Mouse (Mus musculus): ENCODE measurements around the gene Atg7.

The Atg7 gene

GRCm38 (mm10) chr6:114855644-114856043 lies 212.7 kb downstream of the Atg7 start:
- in situ Hi-C loops (cut with MboI): no loop called here

- in situ Hi-C loops (cut with MboI): no loop called here
Observed at GRCm38 (mm10) chr6:114856501-114856900, 213.6 kb downstream of the Atg7 start.

GRCm38 (mm10) chr6:114857996-114858721 lies 215.3 kb downstream of the Atg7 start:
- in situ Hi-C loops (cut with MboI): no loop called here

- in situ Hi-C loops (cut with MboI): no loop called here
Observed at GRCm38 (mm10) chr6:114858722-114859053, 215.8 kb downstream of the Atg7 start.

GRCm38 (mm10) chr6:114860677-114861568 lies 218.0 kb downstream of the Atg7 start:
- in situ Hi-C loops (cut with MboI): no loop called here

GRCm38 (mm10) chr6:114861591-114861990 lies 218.7 kb downstream of the Atg7 start:
- in situ Hi-C loops (cut with MboI): no loop called here

- in situ Hi-C loops (cut with MboI): no loop called here
Observed at GRCm38 (mm10) chr6:114862046-114862445, 219.1 kb downstream of the Atg7 start.

- in situ Hi-C loops (cut with MboI): no loop called here
Observed at GRCm38 (mm10) chr6:114863501-114863900, 220.6 kb downstream of the Atg7 start.

- in situ Hi-C loops (cut with MboI): no loop called here
Observed at GRCm38 (mm10) chr6:114864421-114864820, 221.5 kb downstream of the Atg7 start.

GRCm38 (mm10) chr6:114866078-114866477 lies 223.2 kb downstream of the Atg7 start:
- in situ Hi-C loops (cut with MboI): no loop called here

- in situ Hi-C loops (cut with MboI): no loop called here
Observed at GRCm38 (mm10) chr6:114866619-114867018, 223.7 kb downstream of the Atg7 start.

GRCm38 (mm10) chr6:114868656-114869055 lies 225.8 kb downstream of the Atg7 start:
- in situ Hi-C loops (cut with MboI): no loop called here

GRCm38 (mm10) chr6:114869501-114870076 lies 226.7 kb downstream of the Atg7 start:
- in situ Hi-C loops (cut with MboI): no loop called here

GRCm38 (mm10) chr6:114871010-114871660 lies 228.2 kb downstream of the Atg7 start:
- in situ Hi-C loops (cut with MboI): no loop called here

GRCm38 (mm10) chr6:114873808-114874137 lies 230.9 kb downstream of the Atg7 start:
- in situ Hi-C loops (cut with MboI): no loop called here

GRCm38 (mm10) chr6:114874138-114874928 lies 231.4 kb downstream of the Atg7 start:
- in situ Hi-C loops (cut with MboI): no loop called here

GRCm38 (mm10) chr6:114875018-114875558 lies 232.2 kb downstream of the Atg7 start:
- in situ Hi-C loops (cut with MboI): no loop called here

GRCm38 (mm10) chr6:114876033-114876432 lies 233.1 kb downstream of the Atg7 start:
- in situ Hi-C loops (cut with MboI): no loop called here

- in situ Hi-C loops (cut with MboI): no loop called here
Observed at GRCm38 (mm10) chr6:114876546-114876945, 233.6 kb downstream of the Atg7 start.

- in situ Hi-C loops (cut with MboI): no loop called here
Observed at GRCm38 (mm10) chr6:114878841-114879520, 236.1 kb downstream of the Atg7 start.

GRCm38 (mm10) chr6:114880798-114881197 lies 237.9 kb downstream of the Atg7 start:
- in situ Hi-C loops (cut with MboI): no loop called here

Measured in mature B cell (primary cell).